Mouse (Mus musculus): ENCODE measurements around the gene Itga3.
"Not testable (repeated sequence)": the region's sequence is repeated elsewhere in the genome, so short reads cannot be mapped to it uniquely, and the experiment has no call there.

Itga3 gene

GRCm38 (mm10) chr11:95032945-95033344, 43.7 kb downstream of the Itga3 start:
- no peak for DNase-seq (ENCODE audit: low spot score)

GRCm38 (mm10) chr11:95027850-95028470, 48.6 kb downstream of the Itga3 start:
- DNase-seq (ENCODE audit: low spot score): no peak

GRCm38 (mm10) chr11:95026849-95027248, 49.8 kb downstream of the Itga3 start:
- no peak for DNase-seq (ENCODE audit: low spot score)

GRCm38 (mm10) chr11:95026090-95026542, 50.5 kb downstream of the Itga3 start:
- no peak for DNase-seq (ENCODE audit: low spot score)

GRCm38 (mm10) chr11:95025227-95026012, 51.2 kb downstream of the Itga3 start:
- no peak for DNase-seq (ENCODE audit: low spot score)

GRCm38 (mm10) chr11:95024439-95025184, 52.0 kb downstream of the Itga3 start:
- DNase-seq (ENCODE audit: low spot score): no peak

- DNase-seq (ENCODE audit: low spot score): no peak
Observed at GRCm38 (mm10) chr11:95023481-95023880, 53.1 kb downstream of the Itga3 start.

GRCm38 (mm10) chr11:95022237-95022992, 54.2 kb downstream of the Itga3 start:
- DNase-seq (ENCODE audit: low spot score): no peak

- no peak for DNase-seq (ENCODE audit: low spot score)
Observed at GRCm38 (mm10) chr11:95015484-95015883, 61.1 kb downstream of the Itga3 start.

GRCm38 (mm10) chr11:95012487-95012886, 64.1 kb downstream of the Itga3 start:
- no peak for DNase-seq (ENCODE audit: low spot score)

- no peak for DNase-seq (ENCODE audit: low spot score)
Observed at GRCm38 (mm10) chr11:95012075-95012474, 64.5 kb downstream of the Itga3 start.

GRCm38 (mm10) chr11:95011416-95011815, 65.2 kb downstream of the Itga3 start:
- DNase-seq (ENCODE audit: low spot score): no peak

GRCm38 (mm10) chr11:95010841-95011403, 65.7 kb downstream of the Itga3 start:
- not testable (repeated sequence) for DNase-seq (ENCODE audit: low spot score)

- no peak for DNase-seq (ENCODE audit: low spot score)
Observed at GRCm38 (mm10) chr11:95010141-95010739, 66.4 kb downstream of the Itga3 start.

GRCm38 (mm10) chr11:95009629-95010014, 67.0 kb downstream of the Itga3 start, which contains the start of gene Samd14:
Gene Samd14, plus strand, starts transcription at chr11:95009879.
- peak; percentile 89 for DNase-seq (ENCODE audit: low spot score)

GRCm38 (mm10) chr11:95008661-95009628, 67.7 kb downstream of the Itga3 start:
- peak; percentile 75 for DNase-seq (ENCODE audit: low spot score)

- DNase-seq (ENCODE audit: low spot score): no peak
Observed at GRCm38 (mm10) chr11:95007418-95007817, 69.2 kb downstream of the Itga3 start.

- DNase-seq (ENCODE audit: low spot score): peak; percentile 66
Observed at GRCm38 (mm10) chr11:95006525-95007219, 69.9 kb downstream of the Itga3 start.

GRCm38 (mm10) chr11:95006038-95006437, 70.6 kb downstream of the Itga3 start:
- no peak for DNase-seq (ENCODE audit: low spot score)

GRCm38 (mm10) chr11:95004937-95005198, 71.7 kb downstream of the Itga3 start:
- no peak for DNase-seq (ENCODE audit: low spot score)

Measured in MN1 (cell line).